In the genomic region with DNA sequence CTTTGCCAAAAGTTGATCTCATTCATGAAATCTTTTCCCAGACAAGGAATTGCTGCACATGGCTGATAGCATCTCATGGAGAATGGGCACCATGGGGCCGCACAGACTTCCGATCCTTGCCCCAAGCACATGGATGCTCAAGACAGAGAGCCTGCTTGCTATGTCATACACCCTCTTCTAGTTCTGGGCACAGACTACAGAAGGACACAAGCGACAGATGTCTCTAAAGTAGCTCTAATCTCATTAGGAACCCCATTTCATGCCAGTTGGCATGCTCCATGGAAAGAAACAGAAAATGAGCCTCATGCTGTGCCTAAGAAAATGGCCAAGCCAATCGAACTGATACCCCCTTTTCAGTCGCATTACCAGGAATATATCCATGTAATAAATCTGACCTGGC, we compare ENCODE assay signal across 9 mouse cellular contexts.
DNase-seq lines count a peak whose midpoint lies in the region; ATAC-seq lines count a peak whose summit lies in the region.
"Had no signal": no experiment of that assay in that cellular context is flagged by ENCODE, and none has a peak within 500 bp of the region (broad histone marks: within the 10 kb centered on the region; RNA-seq: fewer than 3 reads in every experiment).

No protein-coding gene starts in this region.

- 72% methylated on average over 5 of the region's 5 CpGs for WGBS in embryonic facial prominence, embryonic 13.5 days
- 87% methylated on average over 5 of the region's 5 CpGs for WGBS in limb, embryonic 12.5 days

- H3K4me1 ChIP-seq in embryonic facial prominence, embryonic 13.5 days = peaks cover 54% of the 10 kb centered on the region
- peaks cover 43% of the 10 kb centered on the region for H3K4me1 ChIP-seq in limb, embryonic 12.5 days (replicated peaks)

- H3K4me2 ChIP-seq in embryonic facial prominence, embryonic 13.5 days = no peak overlapping the region
- H3K4me2 ChIP-seq in limb, embryonic 12.5 days = no peak overlapping the region

- no peaks in the 10 kb centered on the region for H3K9me3 ChIP-seq in embryonic facial prominence, embryonic 13.5 days
- H3K9me3 ChIP-seq in limb, embryonic 12.5 days = no peaks in the 10 kb centered on the region

- peak overlapping the region; percentile 66; the same call in 1 of the 2 replicates for H3K27ac ChIP-seq in embryonic facial prominence, embryonic 13.5 days
- peak overlapping the region; percentile 54 for H3K27ac ChIP-seq in limb, embryonic 12.5 days

- H3K27me3 ChIP-seq in embryonic facial prominence, embryonic 13.5 days = no peaks in the 10 kb centered on the region
- no peaks in the 10 kb centered on the region for H3K27me3 ChIP-seq in limb, embryonic 12.5 days

- H3K36me3 ChIP-seq in embryonic facial prominence, embryonic 13.5 days = no peaks in the 10 kb centered on the region
- H3K36me3 ChIP-seq in limb, embryonic 12.5 days = no peaks in the 10 kb centered on the region

- intact Hi-C loops in left cerebral cortex, postnatal 36 days (cut with DNase I) = no loop called here

- DNase-seq in cerebellum, postnatal 14 days = peak; percentile 44
- no peak for DNase-seq in cerebellum, adult 11-12 months
- peak; percentile 11 to 20 for DNase-seq in layer of hippocampus, adult 8-10 months (ENCODE audit: low spot score in 2 of 2)
- DNase-seq in layer of hippocampus, adult 11-12 months (ENCODE audit: low spot score) = no peak
- no peak for DNase-seq in B cell, adult 2 months
- DNase-seq in left cerebral cortex, postnatal 36 days (ENCODE audit: low spot score in 2 of 2) = no peak
- DNase-seq: right cerebral cortex, postnatal 14 days had no signal

- H3K4me3 ChIP-seq in embryonic facial prominence, embryonic 13.5 days = no peak overlapping the region
- H3K4me3 ChIP-seq in limb, embryonic 12.5 days (replicated peaks) = no peak overlapping the region

- no peak overlapping the region for H3K9ac ChIP-seq in embryonic facial prominence, embryonic 13.5 days
- no peak overlapping the region for H3K9ac ChIP-seq in limb, embryonic 12.5 days (replicated peaks)

- no peak for ATAC-seq in embryonic facial prominence, embryonic 13.5 days (ENCODE audit: insufficient number of reproducible peaks, insufficient read depth, low FRiP score, low TSS enrichment, low read depth)
- no peak for ATAC-seq in limb, embryonic 12.5 days (ENCODE audit: insufficient number of reproducible peaks, insufficient read depth, low FRiP score, low TSS enrichment, low read depth)

Comparison
In these comparisons a context has a peak if more than half of its experiments do, and no peak if none do; other contexts are left out.
1. DNase-seq: peak in cerebellum, postnatal 14 days (2 of 2) and layer of hippocampus, adult 8-10 months (2 of 2); none in cerebellum, adult 11-12 months (single experiment), layer of hippocampus, adult 11-12 months (single experiment), B cell, adult 2 months (0 of 2) and left cerebral cortex, postnatal 36 days (0 of 2).